Mouse (Mus musculus): ENCODE results near the gene Celf3. TPM values are rescaled to one million over a fixed set of nuclear protein-coding genes. Genes with fewer than 3 reads are reported as not detected.

The Celf3 gene
- total RNA-seq (2017), result 0.12 TPM in 1 of 2 replicates, not detected in the other

DNA sequence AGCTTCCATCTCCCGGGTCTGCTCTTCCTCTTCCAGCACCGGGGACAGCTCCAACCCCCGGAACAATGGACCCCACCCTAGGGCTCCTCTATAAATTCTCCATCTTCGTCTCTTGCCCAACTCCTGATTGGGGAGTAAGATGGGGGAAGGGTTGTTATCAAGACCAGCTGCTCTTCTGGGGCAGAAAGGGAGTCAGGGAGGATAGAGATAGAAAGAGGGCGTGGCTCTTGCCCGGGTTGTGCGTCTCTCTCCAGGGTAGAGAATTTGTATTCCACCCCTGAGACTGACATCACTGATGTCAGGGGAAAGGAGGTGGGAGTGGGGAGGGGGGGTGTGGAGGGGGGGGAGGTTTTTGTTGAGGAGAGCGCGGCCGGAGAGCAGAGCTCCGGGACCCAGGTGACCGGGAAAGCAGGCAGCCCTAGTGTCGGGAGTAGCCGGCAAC lies at the start of gene Celf3:
TSS of gene Celf3 (plus strand) at position 315 of the 442 bp plus-strand sequence.
- ATAC-seq (ENCODE audit: extremely low read depth, insufficient number of reproducible peaks, low FRiP score, poor library complexity, severe bottlenecking), result no peak

DNA sequence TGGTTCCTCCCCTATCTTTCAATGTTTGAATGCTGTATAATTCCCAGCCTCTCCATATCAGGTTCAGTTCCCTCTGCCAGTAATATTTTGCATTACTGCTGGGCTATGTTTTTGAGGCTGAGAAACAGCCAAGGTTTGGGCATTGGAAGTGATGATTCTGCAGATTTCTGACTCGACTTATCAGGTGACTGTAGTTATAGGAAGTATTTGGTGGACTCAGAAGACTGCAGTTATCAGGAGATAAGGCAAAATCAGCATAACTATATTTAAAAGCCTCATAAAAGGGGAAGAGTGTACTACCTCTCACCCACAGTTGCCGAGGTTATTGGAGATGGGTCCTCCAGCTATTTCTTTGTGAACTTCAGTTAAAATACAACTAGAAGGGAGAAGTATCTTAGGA lies 47.1 kb upstream of the Celf3 start:
- ATAC-seq (ENCODE audit: extremely low read depth, insufficient number of reproducible peaks, low FRiP score, poor library complexity, severe bottlenecking), result no peak

DNA sequence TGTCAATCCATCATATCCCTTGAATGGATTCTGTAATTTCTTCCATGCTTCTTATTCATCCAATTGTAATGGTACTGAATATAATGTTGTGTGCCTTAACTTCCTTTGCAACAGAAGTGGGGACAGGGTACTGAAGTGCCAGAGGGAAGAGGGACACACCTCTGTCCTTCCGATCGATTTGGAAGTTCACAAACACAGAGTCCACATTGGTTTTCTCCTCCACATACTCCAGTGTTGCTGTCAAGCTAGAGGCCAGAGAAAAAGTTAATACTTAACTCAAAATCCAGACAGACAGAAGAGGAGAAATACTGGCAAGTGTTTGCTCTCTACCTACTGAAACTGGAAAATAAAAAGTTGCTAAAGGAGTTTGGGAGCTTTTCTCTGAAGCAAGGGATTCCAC lies 43.8 kb upstream of the Celf3 start:
- ATAC-seq (ENCODE audit: extremely low read depth, insufficient number of reproducible peaks, low FRiP score, poor library complexity, severe bottlenecking), result no peak

DNA sequence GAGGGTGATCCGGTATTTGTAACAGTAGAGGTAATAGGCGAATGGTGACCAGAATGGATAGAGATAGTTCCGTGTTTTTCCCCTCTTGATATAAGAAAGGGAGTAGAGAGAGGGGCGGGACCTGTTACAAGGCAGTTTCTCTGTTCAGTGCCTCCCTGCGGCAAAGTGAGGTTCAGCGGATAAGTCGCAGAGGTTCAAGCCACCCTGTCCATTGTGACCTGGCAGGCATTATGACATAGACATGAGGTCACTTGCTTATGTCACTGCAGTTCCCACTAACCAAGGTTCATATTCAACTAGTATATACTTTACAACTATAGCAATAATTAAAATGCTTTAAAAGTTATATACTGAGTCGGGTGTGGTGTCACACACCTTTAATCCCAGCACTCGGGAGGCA lies 41.7 kb upstream of the Celf3 start:
- no peak for ATAC-seq (ENCODE audit: extremely low read depth, insufficient number of reproducible peaks, low FRiP score, poor library complexity, severe bottlenecking)

DNA sequence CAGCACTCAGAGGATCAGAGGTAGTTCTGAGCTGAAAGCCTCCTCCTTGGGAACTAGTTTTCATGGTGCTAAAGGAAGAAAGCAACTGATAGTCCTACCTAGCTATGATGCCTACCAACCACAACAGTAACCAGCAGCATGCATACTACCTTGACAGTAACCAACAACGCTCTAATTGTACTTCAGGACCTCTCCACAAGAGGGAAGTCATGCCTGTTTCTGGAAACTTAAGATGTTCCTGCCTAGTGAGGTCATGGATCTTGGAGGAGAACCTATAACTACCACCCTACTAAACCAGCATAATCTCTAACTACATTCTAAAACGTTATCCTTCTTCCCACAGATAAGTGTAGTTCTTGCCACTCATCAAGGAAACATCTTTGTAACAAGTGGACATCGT lies 36.9 kb upstream of the Celf3 start:
- no peak for ATAC-seq (ENCODE audit: extremely low read depth, insufficient number of reproducible peaks, low FRiP score, poor library complexity, severe bottlenecking)

DNA sequence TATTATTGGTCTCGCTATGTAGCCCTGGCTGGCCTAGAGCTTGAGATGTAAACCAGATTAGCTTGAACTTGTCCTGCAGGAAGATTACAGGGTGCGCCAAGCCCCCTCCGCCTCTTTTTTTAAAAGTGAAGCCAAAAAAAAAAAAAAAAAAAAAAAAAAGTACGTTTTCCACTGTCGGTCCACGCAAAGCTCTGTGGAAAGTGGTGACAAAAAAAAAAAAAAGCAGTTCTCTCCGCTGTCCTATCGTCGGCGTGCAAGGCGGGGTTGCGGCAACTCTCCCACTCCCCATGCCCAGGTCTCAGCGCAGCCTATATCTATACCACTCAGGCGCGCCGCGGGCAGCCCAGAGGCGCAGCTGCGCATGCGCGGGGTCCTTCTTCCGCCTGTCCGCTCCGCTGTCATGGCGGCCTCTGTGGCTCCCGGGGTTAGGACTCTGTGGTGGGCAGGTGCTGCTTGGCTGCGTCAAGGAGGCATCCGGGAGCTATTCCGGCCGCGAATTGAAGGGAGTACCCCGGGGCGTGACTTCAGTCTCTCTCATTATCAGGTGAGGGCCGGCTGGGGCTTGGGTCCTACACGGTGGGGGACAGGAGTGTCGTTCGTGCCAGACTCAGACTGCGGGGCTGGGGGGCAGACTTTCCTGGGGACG lies 35.0 kb upstream of the Celf3 start, which contains the start of gene Mrpl9:
TSS of gene Mrpl9 (plus strand) at position 368 of the 646 bp plus-strand sequence.
- peak; percentile 87 for ATAC-seq (ENCODE audit: extremely low read depth, insufficient number of reproducible peaks, low FRiP score, poor library complexity, severe bottlenecking)

DNA sequence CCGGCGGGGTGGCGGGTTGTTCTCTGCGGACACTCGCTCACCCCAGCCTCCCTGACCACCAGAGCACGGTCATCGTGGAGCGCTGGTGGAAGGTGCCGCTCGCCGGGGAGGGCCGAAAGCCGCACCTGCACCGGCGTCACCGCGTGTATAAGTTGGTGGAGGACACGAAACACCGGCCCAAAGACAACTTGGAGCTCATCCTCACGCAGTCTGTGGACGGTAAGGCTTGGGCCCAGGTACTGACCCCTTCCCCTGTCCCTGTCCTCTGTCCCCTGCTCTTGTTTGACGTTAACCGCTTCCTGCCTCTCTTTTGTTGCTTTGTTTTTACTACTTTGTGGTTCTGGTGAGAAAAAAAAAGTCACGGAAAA lies 34.5 kb upstream of the Celf3 start, which contains the start of gene Oaz3:
TSS of gene Oaz3 (minus strand) at position 319 of the 368 bp plus-strand sequence.
- no peak for ATAC-seq (ENCODE audit: extremely low read depth, insufficient number of reproducible peaks, low FRiP score, poor library complexity, severe bottlenecking)

DNA sequence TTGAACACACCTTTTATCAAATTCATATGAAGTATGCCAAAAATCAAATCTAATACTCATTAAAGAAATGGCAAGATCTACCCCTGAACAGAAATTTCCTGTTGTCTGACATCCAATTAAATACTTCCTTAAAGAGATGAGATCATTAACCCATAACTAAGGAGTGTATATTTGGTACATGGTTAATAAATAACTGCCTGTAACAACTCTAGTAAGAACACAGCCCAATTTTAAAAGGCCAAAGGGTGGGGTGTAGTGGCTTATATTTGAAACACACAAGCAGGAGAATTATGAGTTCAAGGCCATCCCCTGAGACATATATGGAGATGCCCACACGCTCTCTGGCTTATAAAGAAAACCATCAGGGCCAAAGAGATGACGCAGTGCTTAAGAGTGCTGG lies 28.7 kb upstream of the Celf3 start:
- ATAC-seq (ENCODE audit: extremely low read depth, insufficient number of reproducible peaks, low FRiP score, poor library complexity, severe bottlenecking), result no peak

DNA sequence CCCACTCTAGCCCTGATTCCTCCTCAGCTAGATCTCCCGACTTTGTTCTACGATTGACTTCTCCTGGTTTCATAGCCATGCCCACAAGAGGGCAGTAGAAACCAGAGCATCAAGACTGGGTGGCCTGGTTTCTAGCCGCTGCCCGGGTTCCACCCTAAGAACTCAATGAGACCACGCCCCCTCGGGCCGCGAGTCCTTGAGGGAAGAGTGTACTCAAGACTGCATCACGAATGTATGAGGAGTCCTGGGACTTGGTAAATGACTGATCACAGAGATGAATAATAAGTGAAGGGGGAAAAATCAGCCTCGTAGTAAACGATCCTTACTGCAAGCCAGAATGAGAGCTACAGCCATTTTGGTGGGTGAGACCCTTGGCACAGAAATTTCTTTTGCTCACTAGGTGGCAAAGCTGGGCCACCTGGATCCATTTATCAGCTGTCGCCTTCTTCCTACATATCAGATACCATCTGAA lies 21.5 kb upstream of the Celf3 start:
- ATAC-seq (ENCODE audit: extremely low read depth, insufficient number of reproducible peaks, low FRiP score, poor library complexity, severe bottlenecking), result peak; percentile 73

DNA sequence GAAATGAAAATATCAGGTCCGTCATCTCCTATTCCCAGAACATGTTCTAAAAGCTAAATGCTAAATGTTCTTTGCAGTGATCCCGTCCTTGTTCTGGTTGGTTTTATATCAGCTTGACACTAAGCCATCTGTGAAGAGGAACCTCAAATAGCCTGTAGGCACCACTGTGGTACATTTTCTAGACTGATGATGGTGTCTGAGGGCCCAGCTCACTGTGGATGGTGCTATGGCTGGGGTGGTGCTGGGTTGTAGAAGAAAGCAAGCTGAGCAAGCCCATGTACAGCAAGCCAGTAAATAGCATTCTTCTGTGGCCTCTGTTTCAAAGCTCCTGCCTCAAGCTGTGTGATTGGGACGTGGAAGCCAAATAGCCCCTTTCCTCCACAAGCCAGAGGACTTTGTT lies 21.0 kb upstream of the Celf3 start:
- ATAC-seq (ENCODE audit: extremely low read depth, insufficient number of reproducible peaks, low FRiP score, poor library complexity, severe bottlenecking), result no peak

DNA sequence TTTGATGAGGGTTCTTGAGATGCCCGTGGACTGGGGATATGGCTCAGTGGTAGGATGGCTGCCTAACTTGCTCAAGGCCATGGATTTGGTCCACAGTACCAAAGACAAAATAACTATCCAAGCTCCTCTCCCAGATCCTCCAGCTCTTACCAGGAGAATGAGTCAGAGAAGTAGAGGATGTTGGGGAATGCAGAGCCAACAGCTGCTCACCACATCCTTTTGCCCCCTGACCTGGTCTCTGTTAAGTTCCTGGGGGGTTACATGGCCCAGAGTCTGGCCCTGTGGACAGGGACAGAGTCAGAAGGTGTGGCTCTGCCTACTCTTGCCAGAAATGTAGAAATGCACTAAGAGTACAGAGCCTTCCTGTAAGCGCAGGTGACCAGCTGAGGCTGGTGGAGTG lies 18.3 kb upstream of the Celf3 start:
- ATAC-seq (ENCODE audit: extremely low read depth, insufficient number of reproducible peaks, low FRiP score, poor library complexity, severe bottlenecking), result no peak

DNA sequence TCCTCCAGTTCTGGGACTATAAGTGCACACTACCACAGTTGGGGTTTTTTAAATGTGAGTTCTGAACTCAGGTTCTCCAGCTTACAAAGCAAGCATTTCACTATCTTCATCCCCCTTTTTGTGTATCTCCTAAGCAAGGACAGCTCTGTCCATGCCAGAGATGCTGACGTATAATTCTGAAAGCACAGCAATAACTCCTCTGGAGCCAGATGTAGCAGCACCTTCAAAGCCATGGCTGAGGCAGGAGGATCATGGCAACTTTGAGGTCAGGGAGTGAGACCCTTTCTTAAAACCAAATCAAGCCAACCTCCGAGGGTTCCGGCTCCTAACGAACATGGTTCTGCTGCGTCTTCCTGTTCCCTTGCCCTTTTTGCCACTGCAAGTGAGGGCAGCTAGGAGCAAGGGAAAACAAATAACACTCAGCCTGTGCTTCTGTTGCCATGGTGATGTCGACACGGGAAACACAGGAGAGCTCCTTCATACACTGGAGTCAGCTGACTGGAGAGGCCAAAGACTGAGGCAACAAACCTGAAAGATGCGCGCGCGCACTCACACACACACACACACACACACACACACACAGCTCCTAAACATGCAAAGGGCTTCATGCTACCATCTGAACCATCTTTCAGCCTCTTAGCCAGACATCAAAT lies 14.0 kb upstream of the Celf3 start:
- no peak for ATAC-seq (ENCODE audit: extremely low read depth, insufficient number of reproducible peaks, low FRiP score, poor library complexity, severe bottlenecking)

DNA sequence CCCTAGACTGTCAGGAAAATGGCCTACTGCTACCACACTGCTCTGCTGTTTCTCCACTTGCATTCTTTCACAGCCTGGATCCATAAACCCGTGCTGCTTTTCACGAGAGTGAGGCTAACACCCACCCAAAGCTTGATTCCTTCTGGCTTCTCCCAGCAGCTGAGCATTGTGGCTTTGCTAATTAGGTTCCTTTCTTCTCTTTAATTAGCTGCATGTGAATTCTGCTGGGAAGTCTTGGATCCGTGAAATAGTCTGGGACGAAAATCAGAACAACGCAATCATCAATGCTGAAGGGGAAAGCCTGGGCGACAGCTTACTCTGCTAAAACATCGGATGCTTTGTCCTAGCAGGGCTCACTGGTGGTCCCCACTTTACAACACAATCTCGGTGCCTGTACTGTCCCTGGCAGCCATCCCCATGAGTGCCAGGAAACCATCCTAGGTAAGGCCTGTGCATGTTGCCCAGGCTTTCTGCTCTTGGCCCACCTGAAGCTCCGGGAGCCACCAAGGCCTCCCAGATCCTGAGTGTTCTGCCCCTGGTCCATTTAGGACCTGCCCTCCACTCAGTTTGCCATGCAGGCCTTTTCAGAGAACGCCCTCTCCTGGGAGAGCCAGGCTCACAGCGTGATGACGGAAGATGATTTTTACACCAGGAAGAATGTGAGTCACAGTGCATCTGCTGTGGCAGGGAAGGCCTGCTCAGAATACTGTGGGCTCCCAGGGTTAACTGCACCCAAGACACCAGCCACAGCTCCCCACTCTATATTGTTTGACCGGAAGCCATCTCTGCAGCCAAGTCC lies 12.3 kb upstream of the Celf3 start:
- no peak for ATAC-seq (ENCODE audit: extremely low read depth, insufficient number of reproducible peaks, low FRiP score, poor library complexity, severe bottlenecking)

DNA sequence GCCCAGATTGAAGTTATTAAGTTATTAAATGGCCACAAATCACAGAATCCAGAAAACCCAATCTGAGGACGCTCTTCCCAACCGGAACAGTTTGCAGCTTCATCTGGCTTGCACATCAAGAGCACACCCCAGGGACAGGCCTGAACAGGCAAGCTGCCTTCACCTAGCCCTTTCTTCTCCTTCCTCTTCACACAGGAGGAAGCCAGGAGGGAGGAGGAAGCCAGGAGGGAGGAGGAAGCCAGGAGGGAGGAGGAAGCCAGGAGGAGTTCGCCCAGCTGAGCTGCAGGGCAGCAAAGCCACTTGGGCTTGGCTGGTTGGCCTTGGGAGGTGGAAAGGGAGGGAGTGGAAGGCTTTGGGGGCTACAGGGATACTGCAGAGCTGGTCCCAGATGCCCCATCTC lies 9.2 kb upstream of the Celf3 start:
- ATAC-seq (ENCODE audit: extremely low read depth, insufficient number of reproducible peaks, low FRiP score, poor library complexity, severe bottlenecking), result no peak

DNA sequence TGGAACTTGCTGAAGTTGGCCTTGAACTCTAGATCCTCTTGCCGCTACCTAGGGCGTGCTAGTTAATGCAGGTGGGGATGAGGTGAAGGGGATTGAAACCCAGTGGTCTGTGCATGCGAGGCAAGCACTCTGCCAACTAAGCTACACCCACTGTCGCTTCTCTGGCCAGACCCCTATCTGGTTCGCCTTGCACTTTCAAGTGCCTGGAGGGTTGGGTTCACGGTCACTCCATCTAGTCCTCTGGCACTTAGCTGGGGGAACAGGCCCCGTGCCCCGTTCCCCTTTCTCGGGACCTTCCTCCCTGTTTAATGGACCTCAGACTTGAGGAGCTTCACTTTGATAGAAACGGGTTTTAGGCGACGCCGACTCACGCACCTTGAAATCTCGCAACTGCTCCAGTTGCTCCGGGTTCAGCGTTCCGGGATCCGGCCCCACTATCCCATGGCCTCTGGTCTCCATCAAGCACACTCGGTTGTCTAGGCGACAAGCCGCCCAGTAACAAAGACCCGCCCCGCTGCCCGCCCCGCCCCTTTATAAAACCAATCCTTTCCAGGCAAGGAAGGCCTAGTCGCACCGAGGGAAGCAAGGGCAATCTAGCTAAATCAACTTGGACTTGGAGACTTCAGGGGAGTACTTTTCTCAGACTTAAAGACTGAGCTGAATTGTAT lies 5.5 kb upstream of the Celf3 start:
- ATAC-seq (ENCODE audit: extremely low read depth, insufficient number of reproducible peaks, low FRiP score, poor library complexity, severe bottlenecking), result no peak

DNA sequence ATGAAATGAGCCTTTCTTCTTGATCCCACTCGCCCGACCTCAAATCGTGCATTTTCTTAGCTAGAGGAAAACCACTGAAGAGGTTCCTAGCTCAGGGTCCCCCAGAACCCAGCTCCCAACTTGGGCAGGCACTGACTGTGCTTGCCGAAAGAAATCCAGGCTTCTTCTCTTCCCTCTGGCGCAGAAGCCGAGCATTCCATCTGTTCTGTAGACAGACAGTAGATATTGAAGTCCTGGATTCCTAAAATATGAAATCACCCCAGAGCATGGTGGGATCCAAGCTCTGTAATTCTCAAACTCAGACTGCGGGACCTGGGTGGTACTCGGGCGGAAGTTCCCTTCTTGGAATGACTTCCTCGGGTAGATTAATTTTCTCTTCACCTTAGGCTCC lies 5.0 kb upstream of the Celf3 start:
- no peak for ATAC-seq (ENCODE audit: extremely low read depth, insufficient number of reproducible peaks, low FRiP score, poor library complexity, severe bottlenecking)

DNA sequence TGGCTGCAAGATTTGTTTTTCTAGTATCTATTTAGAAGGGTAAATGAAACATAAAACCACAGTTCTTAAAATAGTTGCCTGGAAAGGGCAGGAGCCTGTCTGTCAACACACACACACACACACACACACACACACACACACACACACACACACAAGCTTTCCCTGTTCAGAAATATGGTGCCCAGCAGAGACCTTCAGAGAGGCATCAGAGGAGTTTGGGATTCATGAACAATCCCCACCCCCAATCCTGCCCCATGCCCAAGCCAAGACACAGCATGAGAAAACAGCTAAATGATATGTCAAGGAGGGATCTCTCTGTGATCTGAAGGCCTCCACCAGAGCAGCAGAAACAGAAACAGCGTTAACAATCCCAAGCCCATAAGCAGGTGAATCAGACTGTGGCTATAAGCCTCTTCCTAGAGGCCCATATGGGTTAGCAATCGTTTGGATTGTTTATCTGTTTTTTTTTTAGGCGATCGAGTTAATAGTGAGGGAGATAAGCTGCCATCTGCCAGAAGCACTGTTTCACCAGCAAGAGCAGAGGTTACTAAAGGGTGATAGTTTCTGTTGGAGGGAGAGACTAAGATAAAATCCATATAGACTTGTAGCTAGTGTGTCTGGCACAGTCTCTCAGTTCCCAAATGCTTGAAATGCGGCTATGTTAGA lies 4.4 kb upstream of the Celf3 start:
- ATAC-seq (ENCODE audit: extremely low read depth, insufficient number of reproducible peaks, low FRiP score, poor library complexity, severe bottlenecking), result no peak

DNA sequence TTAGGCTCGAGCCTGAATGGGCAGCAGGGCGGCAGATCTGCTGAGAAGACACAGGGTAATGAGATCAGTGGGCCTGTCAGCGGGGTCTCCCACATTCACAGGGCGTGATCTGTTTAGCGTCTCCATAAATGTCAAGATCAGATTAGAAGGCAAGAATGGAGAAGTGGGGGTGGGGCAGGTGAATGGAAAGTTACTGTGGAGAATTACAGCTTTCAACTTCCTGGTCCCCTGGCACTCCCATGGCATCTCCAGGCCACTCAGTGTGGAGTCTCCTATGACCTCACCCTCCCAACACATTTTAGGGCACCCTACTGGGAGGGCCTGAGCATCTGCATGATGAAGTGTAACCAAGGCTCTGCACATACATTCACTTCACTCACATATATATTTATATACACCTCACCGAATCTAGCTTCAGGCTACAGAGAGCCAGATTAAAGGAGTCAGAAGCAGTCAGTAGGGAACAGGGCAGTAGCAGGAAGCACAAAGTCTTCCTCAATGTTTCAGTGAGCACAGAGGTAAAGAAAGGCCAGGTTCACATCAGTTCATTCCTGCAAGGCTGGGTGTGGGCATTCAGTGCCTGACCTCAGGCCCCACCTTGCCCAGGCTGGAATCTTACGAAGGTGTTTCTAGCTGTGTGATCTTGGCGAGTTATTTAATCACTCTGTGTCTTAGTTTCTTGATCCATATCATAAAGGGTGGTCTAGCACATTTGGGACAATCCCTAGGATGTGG lies 1.6 kb upstream of the Celf3 start:
- ATAC-seq (ENCODE audit: extremely low read depth, insufficient number of reproducible peaks, low FRiP score, poor library complexity, severe bottlenecking), result no peak

Measured in neutrophil, adult 5-6 weeks (primary cell).